Mouse (Mus musculus) stomach, embryonic 14.5 days (tissue): ENCODE data around the gene Ccdc188. TPM values are rescaled to one million over a fixed set of nuclear protein-coding genes. Genes with fewer than 3 reads are reported as not detected.

Source experiments
- ATAC-seq: fragments of 200-750 bp; cut with Nextera tagmentation; 2 replicates; pipeline ENCODE4 v1.8.0; 2017; ENCODE audit warnings: low read depth, moderate TSS enrichment; ENCODE audit not compliant: insufficient number of reproducible peaks, insufficient read depth, low FRiP score
- H3K27ac ChIP-seq: fragments of 300-500 bp; sonication (generic); 2 replicates; pipeline ENCODE4 v1.5.1; 2014; ENCODE audit warnings: mild to moderate bottlenecking, low read length, moderate library complexity, mixed read lengths
- H3K27me3 ChIP-seq: fragments of 300-500 bp; sonication (generic); 2 replicates; pipeline ENCODE4 v1.6.1; 2014; ENCODE audit warnings: low read length, control low read depth, mixed read lengths; ENCODE audit not compliant: control insufficient read depth, insufficient read depth
- H3K36me3 ChIP-seq: fragments of 300-500 bp; sonication (generic); 2 replicates; pipeline ENCODE4 v1.6.1; 2014; ENCODE audit warnings: mild to moderate bottlenecking, control low read depth, low read length, moderate library complexity, mixed read lengths; ENCODE audit not compliant: control insufficient read depth, insufficient read depth
- H3K4me1 ChIP-seq: fragments of 300-500 bp; sonication (generic); 2 replicates; pipeline ENCODE4 v1.6.1; 2014; ENCODE audit warnings: low read length, control low read depth, mixed read lengths; ENCODE audit not compliant: control insufficient read depth, insufficient read depth
- H3K4me2 ChIP-seq: fragments of 300-500 bp; sonication (generic); replicated peaks from 2 replicates; pipeline ENCODE4 v1.6.1; 2014; ENCODE audit warnings: low read depth, low read length, control low read depth
- H3K4me3 ChIP-seq: fragments of 300-500 bp; sonication (generic); 2 replicates; pipeline ENCODE4 v1.5.1; 2014; ENCODE audit warnings: low read depth, low read length, control low read depth
- H3K9ac ChIP-seq: fragments of 300-500 bp; sonication (generic); replicated peaks from 2 replicates; pipeline ENCODE4 v1.6.1; 2014; ENCODE audit warnings: low read depth, mild to moderate bottlenecking, control low read depth, low read length, moderate library complexity, mixed read lengths
- H3K9me3 ChIP-seq: fragments of 300-500 bp; sonication (generic); 2 replicates; pipeline ENCODE4 v1.6.1; 2016; ENCODE audit warnings: low read depth, low read length, control low read depth; ENCODE audit not compliant: control insufficient read depth
- WGBS: fragments of 180-500 bp; shearing (Covaris S2); extraction: QIAGEN DNeasy Blood & Tissue Kit; methylation state at CpG from one replicate; pipeline ENCODE4 v1.1.7; 2014; 5-methylcytosine and 5-hydroxymethylcytosine counted together
- polyA plus RNA-seq: library from polyadenylated mRNA; unstranded; fragments of >200 nt; fragmentation: Nextera tagmentation; extraction: Ambion mirVana; gene quantifications from 2 replicates; pipeline ENCODE4 v1.2.1, GENCODE M21; 2014

Ccdc188 gene
- polyA plus RNA-seq, 1 experiment from 2014 or later: not detected

- no peak for ATAC-seq
These were observed 6.8 kb upstream of the Ccdc188 start for GRCm38 (mm10) chr16:18210701-18211416.

DNA sequence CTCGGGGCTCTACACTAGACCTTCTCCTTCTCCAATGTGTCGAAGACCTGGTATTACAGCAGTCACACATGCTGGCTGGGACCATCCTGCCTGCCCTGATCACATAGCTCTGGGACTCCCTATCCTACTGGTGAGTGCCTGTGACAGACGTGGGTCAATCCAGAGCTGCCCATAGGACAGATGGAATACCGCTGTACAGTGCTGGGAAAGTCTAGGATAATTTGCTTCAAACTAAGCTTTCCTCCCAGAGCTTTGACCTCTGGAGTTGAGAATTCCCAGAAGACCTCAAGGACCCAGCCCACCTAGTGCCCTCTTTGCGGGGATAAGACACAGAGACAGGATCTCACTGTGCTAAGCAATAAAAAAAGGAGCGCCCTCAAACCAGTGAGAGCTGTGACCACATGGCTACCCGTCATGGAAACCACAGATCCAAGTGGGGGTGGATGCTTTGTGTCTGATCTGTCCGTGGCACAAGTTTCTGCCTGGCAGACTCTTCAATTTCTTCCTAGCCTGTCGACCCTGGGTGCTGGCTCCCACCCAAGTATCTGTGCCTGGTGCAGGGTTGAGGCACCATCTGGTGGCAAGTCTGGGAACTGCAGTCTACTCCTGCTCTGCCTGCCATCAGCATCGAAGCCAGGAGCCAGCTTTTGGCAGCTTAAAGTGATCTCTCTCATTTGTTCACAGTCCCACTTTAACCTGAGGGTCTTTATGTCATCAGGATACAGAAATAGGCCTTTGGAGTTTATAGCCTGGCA, 6.1 kb upstream of the Ccdc188 start:
- no peaks in the 10 kb centered on the region for H3K27me3 ChIP-seq
- H3K27ac ChIP-seq: no peak overlapping the region
- no peak overlapping the region for H3K4me3 ChIP-seq
- no peaks in the 10 kb centered on the region for H3K9me3 ChIP-seq
- H3K9ac ChIP-seq: no peak overlapping the region
- no peak overlapping the region for H3K4me2 ChIP-seq
- no peaks in the 10 kb centered on the region for H3K36me3 ChIP-seq
- H3K4me1 ChIP-seq: no peaks in the 10 kb centered on the region
- WGBS: 42% methylated on average over 10 of the region's 10 CpGs
- ATAC-seq: peak; percentile 43; the same call in 1 of the 2 replicates

More at GRCm38 (mm10) chr16:18210701-18211416, 6.8 kb upstream of the Ccdc188 start:
- Histone ChIP-seq H3K4me1 (no peaks in the 10 kb centered on the region), H3K9me3 (no peaks in the 10 kb centered on the region), H3K36me3 (no peaks in the 10 kb centered on the region), H3K4me2 (no peak overlapping the region), H3K27ac (no peak overlapping the region), H3K9ac (no peak overlapping the region), H3K27me3 (no peaks in the 10 kb centered on the region), H3K4me3 (no peak overlapping the region)
- WGBS: 25% methylated on average over 8 of the region's 8 CpGs

GRCm38 (mm10) chr16:18213689-18214088, 4.0 kb upstream of the Ccdc188 start:
- Histone ChIP-seq H3K4me2 (no peak overlapping the region), H3K9ac (no peak overlapping the region), H3K9me3 (no peaks in the 10 kb centered on the region), H3K4me3 (no peak overlapping the region), H3K36me3 (no peaks in the 10 kb centered on the region), H3K27me3 (no peaks in the 10 kb centered on the region), H3K4me1 (no peaks in the 10 kb centered on the region), H3K27ac (no peak overlapping the region)
- WGBS: 53% methylated on average over 6 of the region's 6 CpGs
- ATAC-seq: peak; percentile 50; the same call in 1 of the 2 replicates

GRCm38 (mm10) chr16:18214858-18215257, 2.8 kb upstream of the Ccdc188 start:
- no peaks in the 10 kb centered on the region for H3K36me3 ChIP-seq
- no peaks in the 10 kb centered on the region for H3K4me1 ChIP-seq
- H3K9ac ChIP-seq: no peak overlapping the region
- WGBS: 84% methylated on average over 7 of the region's 7 CpGs
- H3K4me2 ChIP-seq: no peak overlapping the region
- no peaks in the 10 kb centered on the region for H3K27me3 ChIP-seq
- no peaks in the 10 kb centered on the region for H3K9me3 ChIP-seq
- ATAC-seq: no peak
- H3K27ac ChIP-seq: no peak overlapping the region
- no peak overlapping the region for H3K4me3 ChIP-seq

DNA sequence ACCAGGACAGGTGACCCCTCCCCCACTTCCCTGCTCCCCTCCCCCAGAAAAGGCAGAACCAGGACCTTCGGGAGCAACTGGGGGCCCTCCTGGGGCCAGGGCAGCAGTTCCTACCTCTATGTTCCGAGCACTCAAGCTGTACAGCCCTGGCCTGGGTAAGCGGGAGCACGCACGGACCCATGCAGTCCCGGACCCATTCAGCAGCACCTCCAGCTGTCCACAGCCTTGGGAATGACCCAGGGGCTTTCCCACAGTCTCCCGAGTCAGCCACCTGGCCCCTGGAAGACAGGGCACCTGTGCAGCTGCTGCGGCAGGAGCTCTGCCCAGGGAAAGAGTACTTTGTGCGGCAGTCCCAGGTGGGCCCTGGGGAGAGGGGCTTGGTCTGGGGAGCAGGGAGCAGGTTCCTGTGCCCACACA, 909 bp downstream of the Ccdc188 start:
- Histone ChIP-seq H3K4me3 (no peak overlapping the region), H3K9ac (no peak overlapping the region), H3K27me3 (no peaks in the 10 kb centered on the region), H3K36me3 (peaks cover 10% of the 10 kb centered on the region), H3K9me3 (no peaks in the 10 kb centered on the region), H3K27ac (no peak overlapping the region), H3K4me1 (peaks cover 6% of the 10 kb centered on the region; the same call in 1 of the 2 replicates), H3K4me2 (no peak overlapping the region)
- ATAC-seq: no peak
- 70% methylated on average over 9 of the region's 9 CpGs for WGBS

DNA sequence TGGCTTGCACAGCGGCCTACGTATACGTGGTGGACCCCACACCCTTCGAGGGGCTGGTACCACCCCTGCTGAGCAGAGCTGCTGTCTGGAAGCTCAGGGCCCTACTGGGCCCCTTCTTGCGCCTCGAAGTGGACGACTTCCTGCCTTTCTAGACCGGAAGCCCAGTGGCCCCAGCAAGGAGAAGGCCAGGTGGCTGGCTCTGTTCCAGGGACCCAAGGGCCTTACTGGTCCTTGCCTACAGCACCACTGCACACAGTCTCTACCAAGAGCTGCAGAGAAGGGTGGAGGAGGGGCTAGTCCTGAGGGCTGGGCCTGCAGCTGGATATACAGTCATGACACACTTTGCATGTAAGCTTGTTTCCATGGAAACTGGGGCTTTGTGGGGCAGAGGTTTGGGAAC, 2.3 kb downstream of the Ccdc188 start:
- peaks cover 6% of the 10 kb centered on the region; the same call in 1 of the 2 replicates for H3K4me1 ChIP-seq
- no peak overlapping the region for H3K27ac ChIP-seq
- ATAC-seq: peak; percentile 57; the same call in 1 of the 2 replicates
- H3K9ac ChIP-seq: no peak overlapping the region
- no peak overlapping the region for H3K4me3 ChIP-seq
- peaks cover 24% of the 10 kb centered on the region for H3K36me3 ChIP-seq
- H3K4me2 ChIP-seq: no peak overlapping the region
- no peaks in the 10 kb centered on the region for H3K27me3 ChIP-seq
- 34% methylated on average over 8 of the region's 8 CpGs for WGBS
- no peaks in the 10 kb centered on the region for H3K9me3 ChIP-seq

GRCm38 (mm10) chr16:18220856-18221542, 3.3 kb downstream of the Ccdc188 start:
- peaks cover 32% of the 10 kb centered on the region for H3K36me3 ChIP-seq
- H3K4me1 ChIP-seq: peaks cover 6% of the 10 kb centered on the region; the same call in 1 of the 2 replicates
- H3K9me3 ChIP-seq: no peaks in the 10 kb centered on the region
- H3K27ac ChIP-seq: no peak overlapping the region
- peak; percentile 2; the same call in 1 of the 2 replicates for ATAC-seq
- H3K9ac ChIP-seq: no peak overlapping the region
- no peaks in the 10 kb centered on the region for H3K27me3 ChIP-seq
- 80% methylated on average over 6 of the region's 6 CpGs for WGBS
- no peak overlapping the region for H3K4me2 ChIP-seq
- no peak overlapping the region for H3K4me3 ChIP-seq

DNA sequence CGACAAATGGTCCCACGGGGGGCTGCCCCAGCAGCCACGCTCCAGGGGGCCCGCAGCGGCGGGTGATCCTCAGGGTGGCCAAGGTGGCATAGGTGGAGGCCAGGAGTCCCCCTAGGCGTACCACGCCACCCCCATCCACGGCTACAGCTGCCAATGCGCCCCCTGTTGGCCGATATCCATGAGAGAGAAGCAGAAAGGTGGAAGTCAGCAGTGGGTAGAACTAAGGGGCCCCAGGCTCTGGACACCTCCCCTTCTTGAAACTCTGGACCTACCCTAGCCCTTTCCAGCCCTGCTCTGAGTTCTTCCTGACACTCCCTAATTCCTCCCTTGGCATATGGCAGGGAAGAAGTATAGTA, 3.8 kb downstream of the Ccdc188 start:
- Histone ChIP-seq H3K4me2 (no peak overlapping the region), H3K27ac (no peak overlapping the region), H3K4me1 (peaks cover 6% of the 10 kb centered on the region; the same call in 1 of the 2 replicates), H3K9me3 (no peaks in the 10 kb centered on the region), H3K36me3 (peaks cover 32% of the 10 kb centered on the region), H3K4me3 (no peak overlapping the region), H3K27me3 (no peaks in the 10 kb centered on the region), H3K9ac (no peak overlapping the region)
- 78% methylated on average over 11 of the region's 11 CpGs for WGBS
- ATAC-seq: no peak
